Mouse (Mus musculus): ENCODE data around the gene Gm13271. TPM values are rescaled to one million over a fixed set of nuclear protein-coding genes. Genes with fewer than 3 reads are reported as not detected.
"Not testable (repeated sequence)": the region's sequence is repeated elsewhere in the genome, so short reads cannot be mapped to it uniquely, and the experiment has no call there.

Gene Gm13271
- polyA plus RNA-seq, 1 experiment from 2014 or later: not detected

DNA sequence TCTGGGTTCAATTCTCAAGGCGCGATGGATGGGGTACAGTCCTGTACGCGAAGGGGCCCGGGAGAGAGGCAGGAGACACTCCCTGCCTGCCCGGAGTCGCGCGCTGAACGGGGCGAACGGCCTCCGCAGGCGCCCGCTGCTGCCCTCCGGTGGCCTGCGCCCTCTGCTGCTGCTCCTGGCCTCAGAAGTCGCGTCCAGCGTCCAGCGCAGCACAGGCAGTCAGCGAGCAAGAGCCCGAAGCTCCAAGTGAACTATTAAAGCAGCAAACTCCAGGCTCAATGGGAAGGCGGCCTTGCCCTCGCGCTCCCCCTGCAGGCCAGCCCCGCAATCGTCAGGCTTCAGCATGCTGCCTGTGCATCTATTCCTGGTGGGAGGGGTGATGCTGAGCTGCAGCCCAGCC is 5.8 kb downstream of the Gm13271 start:
- DNase-seq (ENCODE audit: low spot score): peak; percentile 93
- ATAC-seq; H3K27ac ChIP-seq (ENCODE audit: low read length): not testable (repeated sequence)

DNA sequence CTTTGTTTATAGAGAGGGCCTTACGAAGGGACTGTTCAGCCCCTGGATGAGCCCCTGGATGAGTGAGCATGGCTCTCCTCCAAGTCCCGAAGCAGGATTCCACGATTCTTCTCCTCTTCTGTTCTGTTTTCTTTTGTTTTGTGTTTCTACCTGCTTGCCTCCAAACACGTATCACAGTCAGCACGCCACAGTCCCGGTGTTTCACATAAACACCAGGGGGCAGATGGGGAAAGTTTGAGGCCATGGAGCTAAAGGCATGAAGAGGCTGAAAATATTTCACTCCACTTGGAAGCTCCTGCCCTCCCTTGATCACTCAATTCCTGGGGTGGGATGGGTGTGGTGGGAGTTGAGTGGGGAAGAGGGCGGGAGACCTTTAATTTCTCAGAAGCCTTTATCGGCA is 7.1 kb downstream of the Gm13271 start:
- not testable (repeated sequence) for H3K4me2 ChIP-seq (replicated peaks; ENCODE audit: low read depth, low read length); H3K27me3 ChIP-seq (replicated peaks; ENCODE audit: insufficient read depth, low read length); DNase-seq (ENCODE audit: low spot score); H3K9me3 ChIP-seq (ENCODE audit: low read length); H3K27ac ChIP-seq (ENCODE audit: low read length); ATAC-seq; H3K4me1 ChIP-seq (ENCODE audit: insufficient read depth, low read depth, low read length); H3K4me3 ChIP-seq (ENCODE audit: low read depth, low read length); H3K9ac ChIP-seq (replicated peaks; ENCODE audit: low read depth); H3K36me3 ChIP-seq (ENCODE audit: insufficient read depth, low read length)
- 72% methylated on average over 6 of the region's 8 CpGs for WGBS

More for the DNA sequence above, 5.8 kb downstream of the Gm13271 start:
- H3K4me1 ChIP-seq (ENCODE audit: insufficient read depth, low read depth, low read length); H3K9ac ChIP-seq (replicated peaks; ENCODE audit: low read depth); H3K9me3 ChIP-seq (ENCODE audit: low read length); H3K36me3 ChIP-seq (ENCODE audit: insufficient read depth, low read length); H3K4me2 ChIP-seq (replicated peaks; ENCODE audit: low read depth, low read length); H3K27me3 ChIP-seq (replicated peaks; ENCODE audit: insufficient read depth, low read length): not testable (repeated sequence)
- TF ChIP-seq CTCF (IDR thresholded peaks at IDR 0.05): peak; percentile 74
- 2% methylated on average over 19 of the region's 28 CpGs for WGBS
- peak overlapping the region; percentile 25; the same call in 1 of the 2 replicates for H3K4me3 ChIP-seq (ENCODE audit: low read depth, low read length)

DNA sequence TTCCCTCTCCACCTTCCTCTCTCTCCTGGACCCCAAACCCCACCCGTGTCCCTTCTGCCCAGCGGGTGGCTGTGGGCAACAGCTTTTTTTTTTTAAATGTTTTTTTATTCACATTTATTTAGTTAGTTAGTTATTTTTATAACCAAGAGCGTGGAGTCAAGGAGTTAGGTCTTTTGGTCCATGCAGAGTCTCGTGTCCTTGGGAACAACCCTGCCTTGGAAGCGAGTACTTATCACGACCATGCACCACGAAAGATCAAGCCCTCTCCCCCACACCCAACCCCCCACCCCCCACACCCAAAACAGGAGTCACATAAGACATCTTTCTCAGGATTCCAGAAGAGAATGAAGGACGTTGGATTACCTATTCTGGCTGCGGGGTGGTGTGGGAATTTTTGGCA is 7.7 kb downstream of the Gm13271 start:
- not testable (repeated sequence) for H3K27me3 ChIP-seq (replicated peaks; ENCODE audit: insufficient read depth, low read length); H3K4me1 ChIP-seq (ENCODE audit: insufficient read depth, low read depth, low read length); H3K27ac ChIP-seq (ENCODE audit: low read length); H3K4me3 ChIP-seq (ENCODE audit: low read depth, low read length); DNase-seq (ENCODE audit: low spot score); H3K9me3 ChIP-seq (ENCODE audit: low read length); H3K36me3 ChIP-seq (ENCODE audit: insufficient read depth, low read length); H3K9ac ChIP-seq (replicated peaks; ENCODE audit: low read depth); ATAC-seq; H3K4me2 ChIP-seq (replicated peaks; ENCODE audit: low read depth, low read length)
- WGBS: 50% methylated on average over 8 of the region's 9 CpGs

GRCm38 (mm10) chr4:88763384-88764018 is 8.8 kb downstream of the Gm13271 start:
- H3K27ac ChIP-seq (ENCODE audit: low read length); H3K36me3 ChIP-seq (ENCODE audit: insufficient read depth, low read length); H3K9me3 ChIP-seq (ENCODE audit: low read length); H3K27me3 ChIP-seq (replicated peaks; ENCODE audit: insufficient read depth, low read length); H3K9ac ChIP-seq (replicated peaks; ENCODE audit: low read depth); H3K4me1 ChIP-seq (ENCODE audit: insufficient read depth, low read depth, low read length): not testable (repeated sequence)
- peak; percentile 47; the same call in 1 of the 2 replicates for ATAC-seq
- peak; percentile 70 for TF ChIP-seq CTCF (IDR thresholded peaks at IDR 0.05)
- WGBS: 5% methylated on average over 21 of the region's 42 CpGs
- 0 out of 2 replicates have a peak overlapping the region, but pooled peaks have one; percentile 17 for H3K4me2 ChIP-seq (replicated peaks; ENCODE audit: low read depth, low read length)
- peak overlapping the region; percentile 8; the same call in 1 of the 2 replicates for H3K4me3 ChIP-seq (ENCODE audit: low read depth, low read length)
- DNase-seq (ENCODE audit: low spot score): peak; percentile 92

GRCm38 (mm10) chr4:88773534-88773933 is 18.9 kb downstream of the Gm13271 start, which contains the start of gene Gm13290:
TSS of gene Gm13290 (plus strand) at chr4:88773834.
- H3K27me3 ChIP-seq (replicated peaks; ENCODE audit: insufficient read depth, low read length); DNase-seq (ENCODE audit: low spot score); H3K4me1 ChIP-seq (ENCODE audit: insufficient read depth, low read depth, low read length); H3K36me3 ChIP-seq (ENCODE audit: insufficient read depth, low read length); ATAC-seq; H3K9me3 ChIP-seq (ENCODE audit: low read length); H3K9ac ChIP-seq (replicated peaks; ENCODE audit: low read depth); H3K27ac ChIP-seq (ENCODE audit: low read length); H3K4me3 ChIP-seq (ENCODE audit: low read depth, low read length); H3K4me2 ChIP-seq (replicated peaks; ENCODE audit: low read depth, low read length): not testable (repeated sequence)
- no CpG with 5 or more reads among the region's 32 CpGs for WGBS

DNA sequence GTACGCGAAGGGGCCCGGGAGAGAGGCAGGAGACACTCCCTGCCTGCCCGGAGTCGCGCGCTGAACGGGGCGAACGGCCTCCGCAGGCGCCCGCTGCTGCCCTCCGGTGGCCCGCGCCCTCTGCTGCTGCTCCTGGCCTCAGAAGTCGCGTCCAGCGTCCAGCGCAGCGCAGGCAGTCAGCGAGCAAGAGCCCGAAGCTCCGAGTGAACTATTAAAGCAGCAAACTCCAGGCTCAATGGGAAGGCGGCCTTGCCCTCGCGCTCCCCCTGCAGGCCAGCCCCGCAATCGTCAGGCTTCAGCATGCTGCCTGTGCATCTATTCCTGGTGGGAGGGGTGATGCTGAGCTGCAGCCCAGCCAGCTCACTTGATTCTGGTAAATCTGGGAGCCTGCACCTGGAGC is 22.0 kb downstream of the Gm13271 start, which contains the start of gene Gm13289:
Gene Gm13289 (plus strand): TSS at position 301 of the 400 bp plus-strand sequence.
- DNase-seq (ENCODE audit: low spot score); H3K4me2 ChIP-seq (replicated peaks; ENCODE audit: low read depth, low read length); ATAC-seq; H3K4me1 ChIP-seq (ENCODE audit: insufficient read depth, low read depth, low read length); H3K4me3 ChIP-seq (ENCODE audit: low read depth, low read length); H3K27ac ChIP-seq (ENCODE audit: low read length); H3K9me3 ChIP-seq (ENCODE audit: low read length); H3K9ac ChIP-seq (replicated peaks; ENCODE audit: low read depth); H3K36me3 ChIP-seq (ENCODE audit: insufficient read depth, low read length); H3K27me3 ChIP-seq (replicated peaks; ENCODE audit: insufficient read depth, low read length): not testable (repeated sequence)
- no CpG with 5 or more reads among the region's 29 CpGs for WGBS

GRCm38 (mm10) chr4:88779550-88779949 is 24.9 kb downstream of the Gm13271 start, which contains the start of gene Gm13272:
TSS of gene Gm13272 (plus strand) at chr4:88779850.
- not testable (repeated sequence) for DNase-seq (ENCODE audit: low spot score); H3K36me3 ChIP-seq (ENCODE audit: insufficient read depth, low read length); H3K9ac ChIP-seq (replicated peaks; ENCODE audit: low read depth); H3K27ac ChIP-seq (ENCODE audit: low read length); H3K27me3 ChIP-seq (replicated peaks; ENCODE audit: insufficient read depth, low read length); H3K4me3 ChIP-seq (ENCODE audit: low read depth, low read length); ATAC-seq; H3K4me1 ChIP-seq (ENCODE audit: insufficient read depth, low read depth, low read length); H3K9me3 ChIP-seq (ENCODE audit: low read length); H3K4me2 ChIP-seq (replicated peaks; ENCODE audit: low read depth, low read length)
- no CpG with 5 or more reads among the region's 29 CpGs for WGBS

DNA sequence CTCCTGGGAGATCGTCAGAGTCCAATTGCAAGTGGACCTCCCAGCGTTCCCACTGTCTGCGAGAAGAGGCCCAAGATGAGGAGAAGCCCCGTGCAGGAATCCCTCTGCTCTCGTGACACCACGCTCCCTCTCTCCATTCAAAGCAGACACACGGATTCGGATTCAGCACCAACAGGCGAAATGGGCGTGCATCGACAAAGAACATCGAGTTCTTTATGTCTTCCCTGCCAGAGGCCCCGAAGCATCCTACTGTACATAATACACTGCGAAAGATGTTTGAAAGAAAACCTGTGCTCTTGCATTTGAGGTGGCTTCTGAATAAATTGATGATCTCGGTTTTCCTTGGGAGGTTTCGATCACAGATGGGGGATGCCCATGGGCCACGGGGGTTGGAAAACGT is 25.7 kb downstream of the Gm13271 start:
- not testable (repeated sequence) for H3K4me2 ChIP-seq (replicated peaks; ENCODE audit: low read depth, low read length); H3K36me3 ChIP-seq (ENCODE audit: insufficient read depth, low read length); H3K27ac ChIP-seq (ENCODE audit: low read length); H3K4me3 ChIP-seq (ENCODE audit: low read depth, low read length); DNase-seq (ENCODE audit: low spot score); H3K27me3 ChIP-seq (replicated peaks; ENCODE audit: insufficient read depth, low read length); H3K4me1 ChIP-seq (ENCODE audit: insufficient read depth, low read depth, low read length); ATAC-seq; H3K9me3 ChIP-seq (ENCODE audit: low read length); H3K9ac ChIP-seq (replicated peaks; ENCODE audit: low read depth)
- WGBS: 50% methylated on average over 15 of the region's 18 CpGs

- not testable (repeated sequence) for H3K9ac ChIP-seq (replicated peaks; ENCODE audit: low read depth); H3K4me3 ChIP-seq (ENCODE audit: low read depth, low read length); DNase-seq (ENCODE audit: low spot score); H3K9me3 ChIP-seq (ENCODE audit: low read length); H3K36me3 ChIP-seq (ENCODE audit: insufficient read depth, low read length); ATAC-seq; H3K4me1 ChIP-seq (ENCODE audit: insufficient read depth, low read depth, low read length); H3K27ac ChIP-seq (ENCODE audit: low read length); H3K27me3 ChIP-seq (replicated peaks; ENCODE audit: insufficient read depth, low read length)
- H3K4me2 ChIP-seq (replicated peaks; ENCODE audit: low read depth, low read length): 0 out of 2 replicates have a peak within 1 kb of the TSS, but pooled peaks have one; percentile 28
- WGBS: 14% methylated on average over 3 of the region's 7 CpGs
Observed at GRCm38 (mm10) chr4:88781831-88782230, 27.2 kb downstream of the Gm13271 start, which contains the start of gene Ifnz. TSS of gene Ifnz (plus strand) at chr4:88782131.

Data from lung, postnatal 0 days (tissue).